Mouse (Mus musculus): ENCODE measurements around the gene Grin2c. TPM values are rescaled to one million over a fixed set of nuclear protein-coding genes. Genes with fewer than 3 reads are reported as not detected.

The Grin2c gene
- polyA plus RNA-seq (2017; shearing (Covaris generic)), result not detected

DNA sequence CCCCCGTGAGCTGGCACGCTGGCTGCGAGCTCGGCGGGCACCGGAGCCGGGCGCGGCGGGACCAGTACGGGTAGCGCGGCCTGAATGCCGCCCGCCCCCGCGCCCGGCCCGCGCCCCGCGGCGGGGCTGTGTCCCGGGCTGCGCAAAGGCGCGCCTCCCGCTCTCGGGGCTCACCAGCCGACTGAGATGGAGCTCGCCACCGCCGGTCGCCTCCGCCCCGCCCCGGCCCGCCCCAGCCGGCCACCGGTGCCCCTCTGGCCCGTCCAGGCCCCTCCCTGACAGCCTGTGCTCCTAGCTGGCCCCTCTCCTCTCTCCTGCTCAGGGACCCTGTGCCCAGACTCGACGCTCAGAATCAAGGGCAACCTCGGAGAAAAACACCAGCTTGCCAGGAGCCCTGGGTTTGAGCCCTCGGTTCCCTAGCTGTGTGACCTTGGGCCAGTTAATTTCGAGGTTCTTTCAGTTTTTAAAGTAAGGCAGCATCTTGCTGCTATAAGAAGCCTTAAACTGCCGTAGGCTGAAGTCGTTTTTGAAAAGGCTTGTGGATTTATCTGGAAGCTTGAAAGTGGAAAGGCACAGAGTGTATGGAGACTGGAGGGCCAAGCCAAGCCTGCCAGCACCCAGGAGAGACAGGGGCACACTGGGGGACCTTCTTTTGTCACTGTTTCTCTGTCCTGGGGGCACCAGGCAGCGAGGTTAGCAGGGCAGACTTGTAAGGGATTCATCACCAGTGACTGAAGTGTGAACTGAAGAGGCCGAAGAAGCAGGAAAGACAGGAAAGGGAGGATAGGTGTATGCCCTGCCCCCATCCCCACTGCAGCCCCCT lies at the start of gene Grin2c:
Gene Grin2c, minus strand, starts transcription at position 183 of the 823 bp plus-strand sequence.
- no peak for ATAC-seq

DNA sequence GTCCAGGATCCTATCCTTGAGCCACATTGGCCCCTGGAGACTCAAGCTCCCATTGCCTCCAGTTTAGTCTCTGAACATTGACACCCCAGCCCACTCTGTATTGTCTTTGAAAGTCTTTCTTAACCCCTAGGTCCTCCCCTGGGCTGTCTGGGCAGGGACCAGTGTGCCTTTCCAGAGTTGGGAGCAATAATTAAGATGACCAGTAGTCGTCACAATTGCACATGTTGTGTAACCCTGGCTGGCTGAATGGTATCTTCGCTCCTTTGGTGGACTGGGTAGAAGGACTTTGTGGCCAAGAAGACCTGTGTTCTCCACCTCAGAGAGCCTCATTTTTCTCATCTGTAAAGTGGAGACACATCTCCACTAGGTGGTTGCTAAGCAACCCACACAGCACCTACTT lies 47.2 kb upstream of the Grin2c start:
- no peak for ATAC-seq

- no peak for ATAC-seq
Observed at GRCm38 (mm10) chr11:115308781-115309180, 41.7 kb upstream of the Grin2c start.

GRCm38 (mm10) chr11:115306863-115307262 lies 39.8 kb upstream of the Grin2c start, which contains the start of gene Otop2:
Gene Otop2 (plus strand): TSS chr11:115307163.
- no peak for ATAC-seq

DNA sequence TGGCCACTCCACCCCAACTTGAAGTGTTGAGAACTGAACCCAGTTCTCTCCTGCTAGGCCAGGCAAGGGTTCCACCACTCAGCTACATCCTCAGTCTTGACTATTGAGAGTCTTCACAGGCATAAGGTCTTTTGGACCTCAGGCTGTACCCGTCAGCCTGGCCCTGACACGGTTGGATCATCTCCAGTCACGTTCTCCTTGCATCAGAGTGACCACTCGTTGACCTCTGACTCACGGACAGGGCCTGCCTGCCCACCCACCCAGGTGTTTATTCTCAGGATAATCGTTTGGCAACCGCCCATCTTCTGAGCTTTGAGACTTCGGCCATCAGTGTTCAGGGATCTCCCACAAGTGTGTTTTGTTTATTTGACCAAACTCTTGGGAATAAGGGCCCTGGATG lies 36.1 kb upstream of the Grin2c start:
- no peak for ATAC-seq

DNA sequence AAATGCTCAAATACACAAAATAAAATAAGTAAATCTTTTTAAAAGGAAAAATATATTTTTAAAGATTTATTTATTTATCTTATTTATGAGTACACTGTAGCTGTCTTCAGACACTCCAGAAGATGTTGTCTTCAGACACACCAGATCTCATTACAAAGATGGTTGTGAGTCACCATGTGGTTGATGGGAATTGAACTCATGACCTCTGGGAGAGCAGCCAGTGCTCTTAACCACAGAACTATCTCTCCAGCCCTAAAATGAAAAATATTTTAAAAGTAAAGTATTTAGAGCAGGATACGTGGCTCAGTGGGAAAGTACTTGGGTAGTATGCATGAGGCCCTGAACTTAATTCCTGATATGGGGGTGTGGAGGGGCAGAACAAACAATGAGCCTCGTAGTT lies 34.3 kb upstream of the Grin2c start:
- ATAC-seq, result no peak

DNA sequence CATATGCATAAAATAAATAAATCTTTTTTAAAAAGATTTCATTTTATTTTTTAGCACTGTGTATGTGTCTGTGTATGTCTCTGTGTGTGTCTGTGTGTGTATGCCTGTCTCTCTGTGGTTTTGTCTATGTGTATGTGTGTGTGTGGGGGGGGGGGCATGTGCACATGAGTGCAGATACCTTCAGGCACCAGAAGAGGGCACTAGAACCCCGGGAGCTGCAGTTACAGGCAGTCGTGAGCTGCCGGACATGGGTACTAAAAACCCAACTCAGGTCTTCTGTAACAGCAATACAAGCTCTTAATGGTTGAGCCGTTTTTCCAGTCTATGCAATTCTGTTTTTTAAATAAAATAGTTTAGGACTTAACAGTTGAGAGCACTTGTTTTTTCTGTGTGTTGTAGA lies 33.7 kb upstream of the Grin2c start:
- no peak for ATAC-seq

DNA sequence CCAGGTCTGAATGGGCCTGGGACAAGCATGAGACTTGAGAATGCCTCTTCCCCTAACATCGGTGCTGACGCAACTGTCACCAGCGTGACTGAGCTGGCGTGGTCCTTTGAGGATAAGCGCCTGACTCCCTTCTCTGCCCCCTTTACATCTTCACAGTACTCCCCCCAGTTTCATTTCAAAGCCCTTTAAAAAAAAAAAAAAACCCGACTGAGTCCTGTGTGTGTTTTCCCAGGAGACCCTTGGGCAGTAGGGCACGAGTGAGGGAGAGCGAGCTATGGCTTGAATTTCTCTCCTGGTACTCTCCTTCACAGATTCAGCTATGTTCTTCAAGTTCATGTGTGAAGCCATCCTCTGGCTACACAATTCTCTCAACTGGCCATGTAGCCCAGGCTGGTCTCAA lies 31.1 kb upstream of the Grin2c start:
- ATAC-seq, result no peak

DNA sequence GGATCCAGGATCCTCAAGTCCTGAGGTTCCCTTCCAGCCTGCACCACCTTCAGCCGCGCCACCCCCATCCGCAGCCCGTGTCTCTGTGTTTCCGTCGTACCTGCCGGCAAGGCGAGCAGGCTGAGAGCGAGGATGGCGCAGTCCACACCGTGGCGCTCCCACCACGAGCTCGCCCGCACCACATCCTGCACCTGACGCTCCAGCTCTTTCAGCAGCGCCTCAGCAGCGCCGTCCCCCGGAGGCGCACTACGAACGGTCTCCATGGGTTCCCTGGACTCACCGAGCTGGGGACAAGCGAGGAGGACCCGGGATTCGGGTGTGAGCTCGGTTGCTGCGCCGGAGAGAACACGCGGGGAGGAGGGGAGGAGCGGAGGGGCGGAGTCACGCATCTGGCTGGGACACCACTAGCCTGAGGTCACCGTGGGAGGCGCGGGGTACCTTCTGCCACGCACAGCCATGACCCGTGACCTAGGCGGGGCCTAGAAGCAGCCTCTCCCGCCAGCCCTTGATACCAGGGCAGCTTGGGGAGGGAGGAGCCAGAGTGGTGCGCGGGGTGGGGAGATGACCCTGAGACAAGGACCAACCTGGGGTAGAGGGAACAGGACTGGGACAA lies 30.3 kb upstream of the Grin2c start, which contains the start of gene Fads6:
Gene Fads6, minus strand, starts transcription at position 450 of the 613 bp plus-strand sequence.
- peak; percentile 98 for ATAC-seq

DNA sequence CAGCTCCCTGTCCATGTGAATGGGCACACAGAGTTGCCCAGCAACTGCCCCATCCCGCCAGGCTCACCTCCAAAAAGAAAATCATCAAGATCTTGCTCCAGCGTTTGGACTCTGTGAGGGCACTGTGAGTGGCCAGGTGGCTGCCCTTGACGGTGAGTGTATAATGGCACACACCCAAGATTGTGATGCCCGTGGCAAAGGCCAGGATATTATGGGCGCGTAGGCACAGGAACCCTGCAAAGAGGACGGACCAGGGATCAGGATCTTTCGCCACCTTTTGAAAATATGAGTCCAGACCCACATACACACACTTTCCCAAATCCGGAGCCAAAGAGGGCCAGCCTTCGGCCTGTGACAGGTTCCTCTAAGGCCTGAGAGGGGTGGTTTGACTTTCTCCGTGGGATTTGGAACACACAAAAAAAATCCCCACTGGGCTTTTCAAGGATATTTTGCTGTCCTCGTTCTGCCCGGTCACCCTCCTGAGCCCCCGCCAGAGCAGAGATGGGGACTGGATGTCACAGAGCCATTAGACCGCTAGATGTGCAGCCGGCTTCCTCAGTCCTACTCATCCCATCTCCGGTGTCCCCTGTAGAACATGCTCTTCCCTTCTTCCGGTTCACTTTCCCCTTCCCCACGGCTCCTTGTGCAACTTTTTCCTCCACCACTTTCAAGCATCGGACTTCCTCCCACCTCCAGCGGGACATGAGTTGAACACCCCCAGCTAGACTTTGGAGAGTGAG lies 29.6 kb upstream of the Grin2c start:
- ATAC-seq, result no peak

DNA sequence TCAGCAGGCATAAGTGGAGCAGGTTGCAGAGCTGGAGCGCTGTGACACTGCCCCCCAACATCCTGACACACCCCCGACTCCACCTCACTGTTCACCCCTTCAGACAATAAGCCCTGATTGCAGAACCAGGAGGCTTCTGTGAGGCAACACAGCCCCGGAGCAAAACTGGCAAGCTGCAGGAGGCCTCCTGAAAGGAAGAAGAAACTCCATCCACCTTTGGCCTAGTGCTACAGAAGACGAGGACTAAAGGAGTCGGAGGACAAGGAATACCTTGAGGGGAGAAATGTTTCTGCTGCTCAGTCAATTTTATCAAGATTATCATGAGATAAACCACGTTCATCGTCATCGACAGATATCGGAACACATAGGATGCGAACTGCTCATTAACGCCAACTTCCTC lies 28.9 kb upstream of the Grin2c start:
- no peak for ATAC-seq

GRCm38 (mm10) chr11:115292631-115293375 lies 25.8 kb upstream of the Grin2c start:
- no peak for ATAC-seq

- ATAC-seq, result no peak
Observed at GRCm38 (mm10) chr11:115291503-115291902, 24.5 kb upstream of the Grin2c start.

DNA sequence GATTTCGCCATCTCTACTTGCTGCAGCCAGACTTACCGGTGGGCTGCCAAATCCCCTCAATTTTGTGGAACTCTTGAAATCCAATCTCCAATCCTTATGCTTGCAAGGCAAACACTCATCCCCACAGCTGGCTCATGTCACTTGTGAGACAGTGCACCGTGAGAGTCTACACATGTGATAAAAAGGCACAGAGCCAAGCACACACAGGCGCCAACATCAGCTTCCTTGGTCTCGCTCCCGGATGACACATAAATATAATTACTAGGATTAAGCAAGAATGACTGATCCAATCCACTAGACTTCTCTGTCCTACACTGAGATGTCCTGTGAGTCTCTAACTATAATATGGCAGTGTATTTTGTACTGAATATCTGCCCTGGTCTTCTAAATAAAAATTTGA lies 23.9 kb upstream of the Grin2c start:
- ATAC-seq, result no peak

DNA sequence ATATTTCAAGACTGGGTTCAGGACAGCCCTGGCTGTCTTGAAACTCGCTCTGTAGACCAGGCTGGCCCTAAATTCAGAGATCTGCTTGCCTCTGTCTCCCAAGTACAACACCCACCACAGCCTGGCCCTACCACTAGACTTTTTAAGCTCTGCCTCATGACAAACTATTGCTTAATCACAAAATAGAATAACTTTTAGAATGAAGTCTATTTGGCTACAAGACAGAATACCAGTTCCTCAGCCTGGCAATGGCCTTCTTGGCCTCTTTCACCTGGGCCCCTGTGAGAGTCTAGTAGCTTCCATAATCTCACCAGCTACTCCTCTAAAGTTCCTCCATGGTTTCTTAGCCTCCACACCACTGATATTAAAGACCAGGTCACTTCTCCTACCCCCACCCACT lies 23.3 kb upstream of the Grin2c start:
- ATAC-seq, result no peak

GRCm38 (mm10) chr11:115289885-115290284 lies 22.8 kb upstream of the Grin2c start:
- ATAC-seq, result no peak

DNA sequence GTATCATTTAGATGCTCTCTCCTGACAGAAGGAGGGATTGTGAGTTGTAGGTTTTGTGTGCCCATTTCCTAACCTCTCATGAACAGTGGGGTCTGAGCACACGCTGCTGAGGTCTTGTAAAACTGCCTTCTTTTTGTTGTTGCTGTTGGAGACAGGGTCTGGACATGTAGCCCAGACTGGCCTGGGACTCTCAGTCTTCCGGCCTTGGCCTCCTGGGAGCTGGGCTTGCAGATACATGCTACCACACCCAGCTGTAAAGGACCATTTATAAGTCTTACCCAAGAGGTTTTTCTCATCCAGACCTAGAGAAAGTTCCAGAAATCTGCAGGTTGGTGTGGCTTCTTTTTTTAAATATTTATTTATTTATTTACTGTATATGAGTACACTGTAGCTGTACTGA lies 21.3 kb upstream of the Grin2c start:
- no peak for ATAC-seq

- no peak for ATAC-seq
Observed at GRCm38 (mm10) chr11:115287386-115287785, 20.3 kb upstream of the Grin2c start.

DNA sequence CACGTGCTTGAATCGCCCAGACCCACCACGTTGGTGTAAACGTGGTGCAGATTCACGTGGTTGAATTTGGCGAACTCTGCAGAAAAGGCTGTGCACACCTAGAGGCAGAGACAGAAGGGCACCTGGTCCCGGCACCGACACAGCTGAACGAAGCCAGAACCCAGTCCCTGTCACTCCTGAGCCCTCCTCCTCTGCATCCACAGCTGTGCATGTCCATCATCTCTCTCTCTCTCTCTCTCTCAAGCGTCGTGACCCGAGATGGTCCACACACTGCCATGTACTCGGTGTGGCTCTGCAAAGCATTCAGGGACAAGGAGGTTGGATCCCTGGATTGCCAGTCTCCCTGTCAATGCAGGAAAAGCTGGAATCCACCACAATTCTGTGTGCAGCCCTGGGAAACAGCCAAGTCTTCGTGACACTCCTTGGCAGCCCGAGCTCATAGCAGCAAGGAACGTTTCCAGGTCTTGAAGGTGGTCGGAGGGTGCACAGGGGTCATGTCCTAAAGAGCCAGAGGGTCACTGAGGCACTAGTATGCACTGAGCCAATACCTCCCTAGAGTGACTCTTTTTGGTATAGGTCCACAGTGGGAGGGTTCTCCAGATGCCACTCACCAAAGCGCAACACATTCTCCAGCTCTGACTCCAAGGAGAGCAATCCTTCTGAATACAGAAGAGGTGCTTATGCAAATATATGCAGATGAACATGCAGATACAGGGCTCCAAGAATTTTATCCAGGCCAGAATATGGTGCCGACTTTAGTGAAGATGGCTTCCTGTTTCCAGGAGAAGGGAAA lies 19.4 kb upstream of the Grin2c start:
- ATAC-seq, result no peak

GRCm38 (mm10) chr11:115285282-115285681 lies 18.2 kb upstream of the Grin2c start:
- ATAC-seq, result no peak

GRCm38 (mm10) chr11:115283891-115284620 lies 17.0 kb upstream of the Grin2c start:
- ATAC-seq, result no peak
